Mouse (Mus musculus): ENCODE results near the gene Amdhd2.

Amdhd2 gene

GRCm38 (mm10) chr17:24197032-24197824 lies 33.7 kb upstream of the Amdhd2 start:
- no peak for DNase-seq (ENCODE audit: low read depth, low spot score)

- no peak for DNase-seq (ENCODE audit: low read depth, low spot score)
Observed at GRCm38 (mm10) chr17:24195349-24195748, 31.8 kb upstream of the Amdhd2 start.

- DNase-seq (ENCODE audit: low read depth, low spot score) = no peak
Observed at GRCm38 (mm10) chr17:24193769-24194168, 30.2 kb upstream of the Amdhd2 start.

- DNase-seq (ENCODE audit: low read depth, low spot score) = no peak
Observed at GRCm38 (mm10) chr17:24193268-24193667, 29.7 kb upstream of the Amdhd2 start.

GRCm38 (mm10) chr17:24192848-24193247 lies 29.3 kb upstream of the Amdhd2 start:
- no peak for DNase-seq (ENCODE audit: low read depth, low spot score)

- no peak for DNase-seq (ENCODE audit: low read depth, low spot score)
Observed at GRCm38 (mm10) chr17:24191481-24191880, 27.9 kb upstream of the Amdhd2 start.

GRCm38 (mm10) chr17:24190934-24191333 lies 27.4 kb upstream of the Amdhd2 start:
- no peak for DNase-seq (ENCODE audit: low read depth, low spot score)

- DNase-seq (ENCODE audit: low read depth, low spot score) = no peak
Observed at GRCm38 (mm10) chr17:24174259-24174658, 10.7 kb upstream of the Amdhd2 start.

- peak; percentile 73 for DNase-seq (ENCODE audit: low read depth, low spot score)
Observed at GRCm38 (mm10) chr17:24173423-24173822, 9.9 kb upstream of the Amdhd2 start.

- DNase-seq (ENCODE audit: low read depth, low spot score) = no peak
Observed at GRCm38 (mm10) chr17:24171738-24172137, 8.2 kb upstream of the Amdhd2 start.

- DNase-seq (ENCODE audit: low read depth, low spot score) = no peak
Observed at GRCm38 (mm10) chr17:24170729-24171128, 7.2 kb upstream of the Amdhd2 start.

- no peak for DNase-seq (ENCODE audit: low read depth, low spot score)
Observed at GRCm38 (mm10) chr17:24170125-24170524, 6.6 kb upstream of the Amdhd2 start.

GRCm38 (mm10) chr17:24169317-24170065 lies 5.9 kb upstream of the Amdhd2 start, which contains the start of gene Atp6v0c:
Gene Atp6v0c, minus strand, starts transcription at chr17:24169702.
- peak; percentile 95 for DNase-seq (ENCODE audit: low read depth, low spot score)

GRCm38 (mm10) chr17:24168590-24169277 lies 5.2 kb upstream of the Amdhd2 start:
- peak; percentile 62 for DNase-seq (ENCODE audit: low read depth, low spot score)

- no peak for DNase-seq (ENCODE audit: low read depth, low spot score)
Observed at GRCm38 (mm10) chr17:24167891-24168505, 4.4 kb upstream of the Amdhd2 start.

- DNase-seq (ENCODE audit: low read depth, low spot score) = no peak
Observed at GRCm38 (mm10) chr17:24167120-24167519, 3.6 kb upstream of the Amdhd2 start.

GRCm38 (mm10) chr17:24164566-24165259 lies 1.1 kb upstream of the Amdhd2 start:
- DNase-seq (ENCODE audit: low read depth, low spot score) = no peak

- no peak for DNase-seq (ENCODE audit: low read depth, low spot score)
Observed at GRCm38 (mm10) chr17:24162584-24163175, 886 bp downstream of the Amdhd2 start.

GRCm38 (mm10) chr17:24161466-24161865 lies 2.1 kb downstream of the Amdhd2 start:
- DNase-seq (ENCODE audit: low read depth, low spot score) = no peak

GRCm38 (mm10) chr17:24157526-24157925 lies 6.0 kb downstream of the Amdhd2 start:
- DNase-seq (ENCODE audit: low read depth, low spot score) = no peak

GRCm38 (mm10) chr17:24157121-24157520 lies 6.4 kb downstream of the Amdhd2 start:
- no peak for DNase-seq (ENCODE audit: low read depth, low spot score)

Data from c-Kit-negative CD71-positive TER-119-positive erythroid progenitor cells, embryonic 14.5 days (primary cell).